8 mouse cellular contexts compared by ENCODE assay signal in genomic region chr6:120038366-120039255, GRCm38 (mm10). TPM values are rescaled to one million over a fixed set of nuclear protein-coding genes. Genes with fewer than 3 reads are reported as not detected.
A peak's percentile ranks its signal among the peaks of the same experiment; 100 is the strongest.
DNase-seq lines count a peak whose midpoint lies in the region; ATAC-seq lines count a peak whose summit lies in the region.

Gene Wnk1, minus strand, starts transcription at chr6:120038672.

- ATAC-seq in hindbrain, embryonic 16.5 days = peak; percentile 96

- H3K27ac ChIP-seq in hindbrain, embryonic 16.5 days (ENCODE audit: low read depth, low read length) = peak within 1 kb of the TSS; percentile 98
- peak within 1 kb of the TSS; percentile 88 for H3K27ac ChIP-seq in macrophage

- no peaks in the 10 kb centered on the region for H3K36me3 ChIP-seq in hindbrain, embryonic 16.5 days (ENCODE audit: control insufficient read depth, insufficient read depth, low read length)
- H3K36me3 ChIP-seq in macrophage (ENCODE audit: inconsistent target) = no peaks in the 10 kb centered on the region

- under 1% methylated on average over 51 of the region's 59 CpGs for WGBS in hindbrain, embryonic 16.5 days
- 2% methylated on average over 21 of the region's 59 CpGs for WGBS in macrophage (ENCODE audit: missing documents)

- peak within 1 kb of the TSS; percentile 91 for H3K4me3 ChIP-seq in hindbrain, embryonic 16.5 days (ENCODE audit: low read length)
- H3K4me3 ChIP-seq in macrophage (ENCODE audit: inconsistent target) = peak within 1 kb of the TSS; percentile 79

- H3K9ac ChIP-seq in hindbrain, embryonic 16.5 days (ENCODE audit: low read depth, low read length) = peak within 1 kb of the TSS; percentile 96

- H3K79me2 ChIP-seq in macrophage (ENCODE audit: inconsistent target) = peaks cover 40% of the 10 kb centered on the region

- no peaks in the 10 kb centered on the region for H3K27me3 ChIP-seq in hindbrain, embryonic 16.5 days (replicated peaks; ENCODE audit: control insufficient read depth, insufficient read depth, low read length)

- peaks cover 16% of the 10 kb centered on the region for H3K4me1 ChIP-seq in hindbrain, embryonic 16.5 days (ENCODE audit: control insufficient read depth, insufficient read depth, low read depth, low read length)

- DNase-seq in WW6 (ENCODE audit: low read depth, low spot score) = peak; percentile 98
- peak; percentile 92 to 98 for DNase-seq in cerebellum, postnatal 4 days (ENCODE audit: low spot score in 2 of 2)
- peak; percentile 98 for DNase-seq in gastrocnemius, adult 18-20 months (ENCODE audit: low spot score)
- DNase-seq in left cerebral cortex, adult 18-20 months (ENCODE audit: low spot score in 2 of 2) = peak; percentile 94 to 99
- DNase-seq in right cerebral cortex, adult 18-20 months = peak; percentile 99
- DNase-seq in urinary bladder, postnatal 10 days (ENCODE audit: low spot score) = peak; percentile 83

- H3K4me2 ChIP-seq in hindbrain, embryonic 16.5 days (ENCODE audit: low read length) = peak within 1 kb of the TSS; percentile 90

- H3K9me3 ChIP-seq in hindbrain, embryonic 16.5 days (ENCODE audit: control insufficient read depth, low read length) = no peaks in the 10 kb centered on the region

RNA-seq across cellular contexts. Expression of gene Wnk1, which starts in this region (rescaled TPM):
- 100 to 1,000 TPM; 301 to 376 TPM for total RNA-seq in gastrocnemius, adult 18-20 months (2021)
- 37.7 and 43.4 TPM in 2 replicates for polyA plus RNA-seq in hindbrain, embryonic 16.5 days (2015; fragmentation: Nextera tagmentation; extraction: Ambion mirVana)
- total RNA-seq in left cerebral cortex, adult 18-20 months (2021) = 100 to 1,000 TPM; 181 to 196 TPM
- total RNA-seq in macrophage (2018; cell fraction: chromatin; rRNA removed) = 100 to 1,000 TPM; 326 to 868 (median 677) TPM
- total RNA-seq in macrophage (2018; cell fraction: cytosol; rRNA removed) = 100 to 1,000 TPM; 302 to 479 (median 379) TPM
- total RNA-seq in macrophage (2018; cell fraction: nucleus; rRNA removed) = 1,000 to 10,000 TPM in 2 of 26 experiments, 100 to 1,000 TPM in 24; 335 to 1,077 (median 561) TPM
- 206 to 532 TPM (median 350 TPM) in 3 replicates for polyA plus RNA-seq in macrophage (2018)

Comparison
In these comparisons a context has a peak if more than half of its experiments do, and no peak if none do; other contexts are left out.
1. Peak in every context shown above with its lines: DNase-seq, ATAC-seq, H3K4me3 ChIP-seq and H3K27ac ChIP-seq.